Mouse (Mus musculus): ENCODE results near the gene Rmnd5b. TPM values are rescaled to one million over a fixed set of nuclear protein-coding genes. Genes with fewer than 3 reads are reported as not detected.
"Not testable (repeated sequence)": the region's sequence is repeated elsewhere in the genome, so short reads cannot be mapped to it uniquely, and the experiment has no call there.

Rmnd5b gene
- polyA plus RNA-seq, 1 experiment from 2014 or later, result 43.4 TPM

DNA sequence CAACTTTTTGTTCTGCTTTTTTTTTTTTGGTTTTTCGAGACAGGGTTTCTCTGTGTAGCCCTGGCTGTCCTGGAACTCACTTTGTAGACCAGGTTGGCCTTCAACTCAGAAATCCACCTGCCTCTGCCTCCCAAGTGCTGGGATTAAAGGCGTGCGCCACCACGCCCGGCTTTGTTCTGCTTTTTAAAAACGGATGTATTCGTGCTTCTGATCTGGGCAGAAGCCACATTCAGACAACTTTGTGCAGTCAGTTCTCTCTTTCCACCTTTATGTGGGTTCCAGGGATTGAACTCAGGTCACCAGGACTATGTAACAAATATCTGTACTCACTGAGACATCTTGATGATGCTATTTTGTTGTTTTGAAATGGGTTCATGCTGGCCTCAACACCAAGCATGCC, 2.5 kb downstream of the Rmnd5b start:
- ATAC-seq (ENCODE audit: low FRiP score), result not testable (repeated sequence)
- WGBS, result 95% methylated on average over 7 of the region's 7 CpGs

DNA sequence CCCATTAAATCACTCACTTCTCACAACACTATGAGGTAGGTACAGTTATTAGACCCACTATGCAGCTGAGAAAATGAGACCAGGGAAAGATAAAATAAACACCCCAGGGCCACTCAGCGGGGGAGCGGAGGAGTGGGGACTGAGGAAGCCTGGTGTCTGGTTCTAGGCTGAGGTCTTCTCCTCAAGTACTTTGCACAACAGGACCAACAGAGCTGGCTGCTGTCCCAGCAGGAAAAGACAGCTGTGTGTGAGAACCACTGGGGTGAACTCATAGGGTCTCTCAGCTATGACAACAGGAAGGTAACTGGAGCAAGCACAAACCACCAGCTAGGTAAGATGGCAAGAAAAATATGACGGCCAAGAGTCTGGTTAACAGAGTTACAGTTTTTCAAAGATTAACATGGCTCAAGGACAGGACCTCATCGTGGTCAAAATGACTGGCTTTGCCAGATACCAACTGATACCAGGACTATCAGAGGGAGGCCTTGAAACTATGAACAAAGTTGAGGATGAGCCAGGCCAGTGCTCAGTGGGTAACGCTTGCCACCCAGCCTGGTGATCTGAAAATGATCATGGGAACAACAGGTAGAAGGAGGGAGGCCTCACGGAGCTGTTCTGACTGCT, 3.5 kb downstream of the Rmnd5b start:
- Histone ChIP-seq H3K9me3 (no peaks in the 10 kb centered on the region), H3K4me2 (no peak overlapping the region), H3K4me3 (replicated peaks) (no peak overlapping the region), H3K36me3 (replicated peaks) (peaks cover 17% of the 10 kb centered on the region), H3K4me1 (peaks cover 21% of the 10 kb centered on the region), H3K9ac (no peak overlapping the region), H3K27ac (no peak overlapping the region), H3K27me3 (no peaks in the 10 kb centered on the region)
- ATAC-seq (ENCODE audit: low FRiP score), result no peak
- WGBS, result 87% methylated on average over 6 of the region's 6 CpGs

More for the DNA sequence above, 2.5 kb downstream of the Rmnd5b start:
- not testable (repeated sequence) for H3K9ac ChIP-seq; H3K27ac ChIP-seq; H3K9me3 ChIP-seq; H3K4me3 ChIP-seq (replicated peaks); H3K27me3 ChIP-seq; H3K4me2 ChIP-seq; H3K36me3 ChIP-seq (replicated peaks)
- peaks cover 26% of the 10 kb centered on the region for H3K4me1 ChIP-seq

DNA sequence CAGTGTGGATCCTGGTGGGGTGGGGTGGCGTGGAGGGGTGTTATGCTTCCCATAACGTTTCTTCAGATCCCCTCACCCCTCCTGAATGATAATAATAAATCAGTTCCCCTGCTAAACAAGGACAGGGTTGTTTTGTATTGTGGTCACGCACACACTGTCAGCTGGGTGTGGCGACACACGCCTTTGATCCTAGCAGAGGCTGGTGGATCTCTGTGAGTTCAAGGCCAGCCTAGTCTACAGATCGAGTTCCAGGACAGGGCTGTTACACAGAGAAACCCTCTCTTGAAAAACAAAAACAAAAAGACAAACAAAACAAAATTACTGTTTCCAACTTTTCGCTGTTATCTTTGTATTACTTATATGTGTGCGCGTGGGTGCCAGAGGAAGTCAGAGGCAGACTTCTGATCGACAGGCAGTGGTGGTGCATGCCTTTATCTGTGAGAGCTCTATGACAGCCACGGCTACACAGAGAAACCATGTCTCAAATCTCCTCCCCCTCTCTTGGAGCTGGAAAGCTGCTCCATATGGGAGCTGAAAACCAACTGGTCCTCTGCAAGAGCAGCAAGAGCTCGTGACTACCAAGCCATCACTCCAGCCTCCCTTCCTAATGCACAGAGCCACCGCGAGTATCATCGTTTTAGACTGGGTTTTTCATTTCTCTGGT, 5.9 kb downstream of the Rmnd5b start:
- no peaks in the 10 kb centered on the region for H3K9me3 ChIP-seq
- no peak overlapping the region for H3K9ac ChIP-seq
- 86% methylated on average over 15 of the region's 15 CpGs for WGBS
- H3K4me1 ChIP-seq, result 0 out of 2 replicates have a peak, but pooled peaks cover 6% of the 10 kb centered on the region
- ATAC-seq (ENCODE audit: low FRiP score), result no peak
- no peak overlapping the region for H3K4me2 ChIP-seq
- no peak overlapping the region for H3K27ac ChIP-seq
- H3K4me3 ChIP-seq (replicated peaks), result no peak overlapping the region
- peaks cover 42% of the 10 kb centered on the region for H3K36me3 ChIP-seq (replicated peaks)
- H3K27me3 ChIP-seq, result no peaks in the 10 kb centered on the region

DNA sequence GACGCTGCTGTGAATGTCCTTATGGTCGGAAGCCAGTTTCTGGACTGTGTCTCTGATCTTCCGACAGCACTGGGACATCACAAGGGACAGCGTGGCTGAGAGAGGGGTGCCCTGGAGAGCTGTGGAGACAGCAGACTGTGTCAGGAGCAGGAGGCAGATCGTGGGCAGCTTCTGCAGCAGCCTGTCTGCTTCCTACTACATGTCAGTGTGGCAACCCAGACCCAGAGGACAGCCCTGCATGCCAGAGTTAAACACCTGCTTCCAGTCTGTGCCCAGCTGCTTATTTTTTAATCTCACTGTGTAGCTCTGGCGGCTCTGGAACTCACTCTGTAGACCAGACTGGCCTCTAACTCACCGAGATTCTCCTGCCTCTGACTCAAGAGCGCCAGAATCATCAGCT, 7.8 kb downstream of the Rmnd5b start:
- H3K36me3 ChIP-seq (replicated peaks), result peaks cover 60% of the 10 kb centered on the region
- WGBS, result 89% methylated on average over 8 of the region's 8 CpGs
- no peaks in the 10 kb centered on the region for H3K9me3 ChIP-seq

DNA sequence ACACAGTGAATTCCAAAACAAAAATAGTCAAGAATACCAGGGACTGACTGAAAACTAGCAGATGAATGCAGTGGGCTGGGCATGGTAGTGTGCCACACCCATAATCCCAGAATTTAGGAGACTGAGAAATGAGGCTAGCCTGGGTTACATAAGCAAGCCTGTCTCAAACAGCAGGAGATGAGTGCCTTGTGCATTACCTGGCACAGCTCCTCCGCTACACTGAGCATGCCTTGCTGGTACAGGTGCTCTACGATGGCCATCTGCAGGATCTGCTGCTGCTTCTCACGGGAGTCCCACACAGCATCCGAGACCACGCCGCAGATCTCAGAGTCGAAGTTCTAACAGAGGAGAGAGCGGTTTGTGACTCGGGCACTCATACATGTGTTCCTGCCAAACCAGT, 8.3 kb downstream of the Rmnd5b start:
- Histone ChIP-seq H3K9me3 (no peaks in the 10 kb centered on the region), H3K4me1 (no peaks in the 10 kb centered on the region), H3K9ac (0 out of 2 replicates have a peak overlapping the region, but pooled peaks have one; percentile 12), H3K4me2 (no peak overlapping the region), H3K4me3 (replicated peaks) (no peak overlapping the region), H3K36me3 (replicated peaks) (peaks cover 65% of the 10 kb centered on the region), H3K27ac (no peak overlapping the region), H3K27me3 (no peaks in the 10 kb centered on the region)
- no peak for ATAC-seq (ENCODE audit: low FRiP score)
- WGBS, result 92% methylated on average over 9 of the region's 9 CpGs

More for the DNA sequence above, 7.8 kb downstream of the Rmnd5b start:
- no peaks in the 10 kb centered on the region for H3K4me1 ChIP-seq
- H3K9ac ChIP-seq, result 0 out of 2 replicates have a peak overlapping the region, but pooled peaks have one; percentile 12
- ATAC-seq (ENCODE audit: low FRiP score), result no peak
- no peak overlapping the region for H3K27ac ChIP-seq
- H3K27me3 ChIP-seq, result no peaks in the 10 kb centered on the region
- no peak overlapping the region for H3K4me2 ChIP-seq
- H3K4me3 ChIP-seq (replicated peaks), result no peak overlapping the region

DNA sequence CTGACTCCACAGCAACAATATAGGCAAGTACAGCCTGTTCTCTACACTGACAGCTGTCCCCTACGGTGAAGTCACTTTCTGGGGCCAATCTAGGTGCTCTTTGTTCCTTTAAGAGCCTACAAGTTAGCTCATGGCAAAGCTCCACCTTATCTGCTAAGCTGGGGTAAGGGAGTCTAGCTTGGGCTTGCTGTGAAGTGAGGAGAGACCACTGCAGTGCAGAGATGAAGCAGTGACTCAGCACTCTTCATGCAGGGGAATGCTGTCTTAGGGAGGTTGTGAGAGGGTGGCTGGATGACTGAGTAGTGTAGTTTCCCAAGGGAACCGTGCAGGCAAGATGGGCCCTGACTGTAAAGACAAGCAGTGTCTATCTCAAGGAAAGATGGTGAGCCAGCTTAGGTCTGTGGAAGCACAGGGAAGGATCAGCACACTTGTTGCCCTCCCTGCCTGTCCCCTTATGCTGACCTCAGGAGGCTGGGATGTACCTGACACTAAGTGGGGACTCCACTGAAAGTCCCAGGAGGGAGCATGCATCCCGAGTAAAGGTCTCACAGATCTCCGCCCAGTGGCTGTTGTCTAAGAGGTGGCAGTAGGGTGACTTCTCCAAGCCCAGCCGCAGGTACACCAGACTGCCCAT, 10.4 kb downstream of the Rmnd5b start:
- Histone ChIP-seq H3K9ac (no peak overlapping the region), H3K9me3 (no peaks in the 10 kb centered on the region), H3K4me1 (peaks cover 14% of the 10 kb centered on the region), H3K27me3 (no peaks in the 10 kb centered on the region), H3K27ac (no peak overlapping the region), H3K4me2 (no peak overlapping the region), H3K36me3 (replicated peaks) (peaks cover 77% of the 10 kb centered on the region), H3K4me3 (replicated peaks) (no peak overlapping the region)
- no peak for ATAC-seq (ENCODE audit: low FRiP score)
- WGBS, result 81% methylated on average over 5 of the region's 5 CpGs

DNA sequence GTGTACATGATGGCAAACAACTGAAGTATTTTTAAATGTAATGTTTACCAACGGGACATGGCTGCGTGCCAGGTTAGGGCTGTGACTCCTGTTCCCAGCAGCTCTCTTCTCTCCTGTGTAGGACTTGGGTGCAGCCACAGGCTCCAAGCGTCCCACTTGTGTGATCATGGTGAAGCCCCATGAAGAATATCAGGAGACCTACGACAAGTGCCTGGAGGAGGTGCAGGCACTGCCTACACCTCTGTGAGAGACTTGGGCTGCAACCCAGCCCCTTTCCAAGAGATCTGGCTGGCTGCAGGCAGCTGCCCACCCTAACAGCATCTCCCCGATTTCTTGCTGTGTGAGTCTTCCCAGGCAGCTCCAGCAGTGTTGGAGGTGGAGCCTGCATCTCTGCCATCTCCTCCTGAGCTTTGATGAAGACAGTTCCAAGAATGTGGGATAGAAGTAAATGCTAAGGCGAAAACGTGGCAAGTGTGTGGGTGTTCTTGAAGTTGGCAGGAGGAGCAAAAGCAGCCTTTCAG, 12.7 kb downstream of the Rmnd5b start:
- H3K9ac ChIP-seq, result no peak overlapping the region
- no peaks in the 10 kb centered on the region for H3K9me3 ChIP-seq
- peaks cover 17% of the 10 kb centered on the region for H3K4me1 ChIP-seq
- 88% methylated on average over 7 of the region's 7 CpGs for WGBS
- peaks cover 67% of the 10 kb centered on the region for H3K36me3 ChIP-seq (replicated peaks)
- H3K4me2 ChIP-seq, result no peak overlapping the region
- H3K27ac ChIP-seq, result no peak overlapping the region
- no peak overlapping the region for H3K4me3 ChIP-seq (replicated peaks)
- no peak for ATAC-seq (ENCODE audit: low FRiP score)
- H3K27me3 ChIP-seq, result no peaks in the 10 kb centered on the region

DNA sequence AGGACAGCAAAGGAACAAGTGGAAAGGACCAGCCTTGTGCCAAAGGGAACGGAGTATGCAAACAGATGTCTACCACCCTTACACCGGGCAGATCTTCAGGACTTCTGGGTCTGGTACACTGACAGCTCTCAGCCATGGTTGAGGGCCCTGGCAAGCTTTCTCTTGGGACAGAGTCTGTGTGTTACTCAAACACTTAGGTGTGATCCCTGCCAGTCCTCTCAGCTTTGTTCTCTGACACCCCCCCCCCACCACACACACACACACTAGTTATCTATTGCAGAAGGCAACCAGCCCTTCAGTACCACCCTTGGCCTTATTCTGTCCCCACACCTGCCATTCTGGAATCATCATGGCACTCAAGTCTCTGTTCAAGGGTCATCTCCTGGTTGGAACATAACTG, 13.9 kb downstream of the Rmnd5b start:
- peaks cover 17% of the 10 kb centered on the region for H3K4me1 ChIP-seq
- no peak overlapping the region for H3K27ac ChIP-seq
- H3K36me3 ChIP-seq (replicated peaks), result peaks cover 55% of the 10 kb centered on the region
- no peaks in the 10 kb centered on the region for H3K9me3 ChIP-seq
- no peak for ATAC-seq (ENCODE audit: low FRiP score)
- H3K4me3 ChIP-seq (replicated peaks), result no peak overlapping the region
- peak overlapping the region; percentile 7; the same call in 1 of the 2 replicates for H3K9ac ChIP-seq
- 88% methylated on average over 2 of the region's 2 CpGs for WGBS
- H3K4me2 ChIP-seq, result no peak overlapping the region
- no peaks in the 10 kb centered on the region for H3K27me3 ChIP-seq

DNA sequence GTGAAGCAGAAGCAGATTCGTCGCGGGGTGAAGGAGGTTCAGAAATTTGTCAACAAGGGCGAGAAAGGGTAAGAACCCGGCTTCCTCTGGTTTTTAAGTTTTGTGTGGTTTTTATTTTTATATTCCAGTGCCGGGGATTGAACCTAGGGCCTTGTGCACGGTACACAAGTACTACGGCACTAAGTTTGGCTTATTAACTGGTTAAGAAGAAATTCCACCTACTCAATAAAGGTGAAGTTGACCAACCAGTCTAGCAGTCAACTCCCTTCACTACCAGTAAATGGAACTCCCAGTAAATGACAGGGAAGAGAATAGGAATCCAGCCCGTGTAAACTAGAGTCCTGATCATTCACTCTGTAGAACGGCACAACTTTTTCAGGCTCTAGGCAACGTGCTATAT, 15.6 kb downstream of the Rmnd5b start:
- no peaks in the 10 kb centered on the region for H3K27me3 ChIP-seq
- 3% methylated on average over 11 of the region's 11 CpGs for WGBS
- peaks cover 26% of the 10 kb centered on the region for H3K4me1 ChIP-seq
- H3K9me3 ChIP-seq, result no peaks in the 10 kb centered on the region
- peak overlapping the region; percentile 73 for H3K4me2 ChIP-seq
- H3K27ac ChIP-seq, result no peak overlapping the region
- peak overlapping the region; percentile 85 for H3K4me3 ChIP-seq (replicated peaks)
- H3K36me3 ChIP-seq (replicated peaks), result peaks cover 38% of the 10 kb centered on the region
- H3K9ac ChIP-seq, result peak overlapping the region; percentile 72
- no peak for ATAC-seq (ENCODE audit: low FRiP score)

DNA sequence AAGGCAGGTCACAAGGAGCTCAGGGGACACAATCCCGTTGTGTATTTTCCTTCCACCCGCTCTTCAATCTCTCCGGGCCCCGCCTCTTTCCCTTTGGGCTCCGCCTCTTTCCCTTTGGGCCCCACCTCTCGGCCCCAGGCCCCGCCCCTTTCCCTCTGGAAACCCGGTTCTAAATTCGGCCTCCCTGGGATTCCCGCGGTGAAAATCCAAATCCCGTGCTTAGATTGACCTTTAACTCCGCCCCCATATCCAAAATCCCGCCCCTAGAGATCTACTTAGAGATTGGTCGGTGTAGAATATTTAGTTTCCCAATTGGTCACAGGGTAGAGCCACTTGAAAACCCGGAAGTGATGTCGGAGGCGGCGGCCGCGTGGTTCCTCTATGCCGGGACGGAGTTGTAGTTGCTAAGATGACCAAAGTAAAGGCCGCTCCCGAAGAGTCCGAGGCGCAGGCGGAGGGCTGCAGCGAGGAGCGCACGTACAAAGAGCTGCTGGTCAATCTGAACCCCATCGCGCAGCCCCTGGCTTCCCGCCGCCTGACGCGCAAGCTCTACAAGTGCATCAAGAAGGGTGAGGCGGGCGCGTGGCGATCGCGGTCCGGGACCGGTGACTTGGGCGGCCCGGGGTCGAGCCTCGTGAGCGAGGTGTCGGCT, 16.2 kb downstream of the Rmnd5b start, which contains the start of gene Nhp2:
Gene Nhp2, plus strand, starts transcription at position 327 of the 652 bp plus-strand sequence.
- peak within 1 kb of the TSS; percentile 85 for H3K4me3 ChIP-seq (replicated peaks)

DNA sequence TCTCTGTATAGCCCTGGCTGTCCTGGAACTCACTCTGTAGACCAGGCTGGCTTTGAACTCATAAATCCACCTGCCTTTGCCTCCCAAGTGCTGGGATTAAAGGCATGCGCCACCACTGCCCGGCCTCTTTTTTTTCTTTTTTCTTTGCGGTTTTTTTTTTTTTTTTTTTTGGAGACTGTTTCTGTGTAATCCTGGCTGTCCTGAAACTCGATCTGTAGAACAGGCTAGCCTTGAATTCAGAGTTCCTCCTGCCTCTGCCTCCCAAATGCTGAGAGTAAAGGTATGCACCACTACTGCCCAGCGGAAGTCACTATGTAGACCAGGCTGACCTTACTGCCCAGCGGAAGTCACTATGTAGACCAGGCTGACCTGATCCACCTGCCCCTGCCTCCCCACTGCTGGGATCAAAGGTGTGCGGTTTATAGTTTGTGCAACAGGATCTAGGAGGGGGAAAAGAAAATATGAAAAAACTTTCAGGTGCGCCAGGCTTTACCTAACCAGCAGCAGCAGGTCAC, 16.7 kb downstream of the Rmnd5b start:
- peak; percentile 62 for ATAC-seq (ENCODE audit: low FRiP score)
- peaks cover 27% of the 10 kb centered on the region for H3K4me1 ChIP-seq
- H3K4me2 ChIP-seq, result peak overlapping the region; percentile 73
- H3K9me3 ChIP-seq, result no peaks in the 10 kb centered on the region
- WGBS, result 44% methylated on average over 8 of the region's 8 CpGs
- H3K27me3 ChIP-seq, result peaks cover 7% of the 10 kb centered on the region; the same call in 1 of the 2 replicates
- no peak overlapping the region for H3K27ac ChIP-seq
- peak overlapping the region; percentile 72; the same call in 1 of the 2 replicates for H3K9ac ChIP-seq
- H3K36me3 ChIP-seq (replicated peaks), result peaks cover 27% of the 10 kb centered on the region
- H3K4me3 ChIP-seq (replicated peaks), result peak overlapping the region; percentile 85

More for the DNA sequence above, 16.2 kb downstream of the Rmnd5b start, which contains the start of gene Nhp2:
- under 1% methylated on average over 51 of the region's 51 CpGs for WGBS
- Histone ChIP-seq H3K36me3 (replicated peaks) (peaks cover 32% of the 10 kb centered on the region), H3K9ac (peak within 1 kb of the TSS; percentile 72), H3K4me1 (peaks cover 27% of the 10 kb centered on the region), H3K27me3 (peaks cover 3% of the 10 kb centered on the region; the same call in 1 of the 2 replicates), H3K27ac (no peak within 1 kb of the TSS), H3K9me3 (no peaks in the 10 kb centered on the region), H3K4me2 (peak within 1 kb of the TSS; percentile 73)
- ATAC-seq (ENCODE audit: low FRiP score), result peak; percentile 94

Data from forebrain, embryonic 12.5 days (tissue).